Mouse (Mus musculus) left cerebral cortex, adult 18-20 months (tissue): ENCODE measurements around the gene Aacs. TPM values are rescaled to one million over a fixed set of nuclear protein-coding genes. Genes with fewer than 3 reads are reported as not detected.

ENCODE experiments used
- DNase-seq, 2 experiments: peaks; one replicate each; pipeline ENCODE4 v3.0.0; 2021 to 2022; ENCODE audit warnings: low spot score in 2 of 2, mixed read lengths in 1 of 2
- total RNA-seq, 2 experiments: library from RNA; stranded (reverse); gene quantifications; 2 replicates each; pipeline ENCODE4 v1.2.3; 2021

Gene Aacs
- total RNA-seq, 2 experiments from 2014 or later: 45.7 to 49.5 TPM

DNA sequence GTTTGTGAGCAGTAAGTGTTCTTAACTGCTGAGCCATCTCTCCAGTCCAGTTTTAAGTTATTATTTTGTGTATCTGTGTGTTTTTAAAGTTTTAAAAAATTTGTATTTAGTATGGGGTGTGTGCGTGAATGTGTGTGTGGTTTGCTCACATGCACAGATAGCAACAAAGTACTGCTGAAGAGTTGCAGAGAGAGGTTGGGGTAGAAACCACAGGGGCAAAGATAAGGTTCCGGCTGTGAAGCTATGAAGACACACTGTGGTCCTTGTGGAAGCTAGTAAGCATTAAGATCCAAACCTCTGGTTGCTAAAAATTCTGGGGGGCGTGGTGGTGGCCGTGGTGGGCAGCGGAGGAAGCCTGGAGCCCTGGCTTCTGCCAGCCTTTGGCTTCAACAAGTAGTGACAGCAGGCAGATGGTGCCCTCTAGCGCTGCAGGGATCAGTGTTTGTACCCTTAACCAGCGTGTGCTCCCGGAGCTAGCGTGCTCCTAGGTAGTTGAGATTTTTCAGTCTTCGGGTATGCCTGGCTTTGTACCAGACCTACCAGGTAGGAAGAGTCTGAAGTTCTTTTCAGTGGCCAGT is 13.7 kb upstream of the Aacs start:
- DNase-seq: peak; percentile 30 to 56

DNA sequence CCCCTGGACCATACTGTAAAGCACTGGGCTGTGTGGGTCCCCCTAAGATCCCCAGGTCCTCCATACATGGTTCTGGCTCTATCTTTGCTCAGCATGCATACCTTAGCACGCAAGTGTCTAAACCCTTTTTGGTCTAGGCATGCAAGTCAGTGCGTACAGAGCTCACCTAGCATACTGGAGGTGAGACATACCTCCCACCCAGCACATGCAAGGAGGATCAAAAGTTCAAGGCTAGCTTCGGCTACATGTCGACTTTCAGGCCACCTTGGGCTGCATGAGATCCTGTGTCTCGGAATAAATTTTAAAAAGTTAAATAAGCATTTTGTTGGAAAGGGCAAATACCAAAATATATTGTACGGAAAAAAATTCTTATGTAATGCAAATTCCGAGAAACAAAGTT is 10.4 kb upstream of the Aacs start:
- DNase-seq: no peak

DNA sequence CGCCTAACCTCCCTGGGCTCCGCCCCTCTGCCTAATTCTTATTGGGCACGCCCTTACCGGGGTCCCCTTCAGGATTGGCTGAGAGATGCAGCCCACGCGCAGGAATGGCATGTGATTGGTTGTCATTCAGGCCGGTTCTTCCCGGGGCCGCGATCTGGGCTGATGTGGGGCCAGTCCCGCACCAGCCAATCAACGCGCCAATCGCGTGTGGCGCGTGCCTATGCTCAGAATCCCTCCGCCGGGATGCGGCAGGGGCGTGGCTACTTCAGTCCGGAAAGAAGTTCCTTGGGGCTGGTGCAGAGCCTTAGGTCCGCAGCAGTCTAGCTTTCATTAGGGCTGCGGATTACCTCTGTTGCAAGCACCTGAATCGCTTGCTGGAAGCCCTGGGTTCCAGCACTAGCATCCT is 9.9 kb upstream of the Aacs start:
- peak; percentile 94 to 98 for DNase-seq

DNA sequence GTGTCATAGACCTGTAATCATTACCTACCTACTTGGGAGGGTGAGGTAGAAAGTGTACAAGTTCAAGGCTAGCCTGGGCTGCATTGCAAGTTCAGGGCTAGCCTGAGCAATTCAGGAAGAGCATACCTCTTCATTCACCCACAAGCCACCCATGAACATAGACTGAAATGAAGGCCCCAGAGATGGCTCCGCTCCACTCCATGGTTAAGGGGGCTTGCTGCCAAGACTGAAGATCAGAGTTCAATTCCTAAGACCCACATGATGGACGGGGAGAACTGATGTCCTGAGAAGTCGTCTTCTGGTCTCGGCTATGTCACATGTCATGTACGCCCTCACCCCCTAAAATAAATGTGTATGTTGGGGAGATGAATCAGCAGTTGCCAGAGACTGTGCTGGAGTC is 9.1 kb upstream of the Aacs start:
- no peak for DNase-seq

DNA sequence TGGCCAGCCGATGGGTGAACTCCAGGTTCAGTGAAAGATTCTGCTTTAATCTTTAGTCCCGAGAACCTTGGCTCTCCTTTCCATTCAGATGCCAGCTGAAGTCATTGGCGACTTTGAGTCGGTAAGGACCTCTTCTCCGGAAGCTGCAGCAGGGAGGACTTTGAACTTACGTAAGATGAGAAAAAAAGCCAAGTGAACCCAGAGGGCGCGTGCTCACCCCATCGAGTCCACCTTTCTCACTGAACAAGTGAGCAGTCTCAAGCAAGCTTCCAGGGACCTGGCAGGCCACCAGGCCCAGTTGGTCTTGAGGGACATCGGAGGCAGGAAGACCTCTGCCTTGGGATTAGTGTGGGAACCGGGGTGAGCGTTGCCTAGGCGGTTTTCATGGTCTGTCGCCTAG is 8.4 kb upstream of the Aacs start:
- DNase-seq: no peak

DNA sequence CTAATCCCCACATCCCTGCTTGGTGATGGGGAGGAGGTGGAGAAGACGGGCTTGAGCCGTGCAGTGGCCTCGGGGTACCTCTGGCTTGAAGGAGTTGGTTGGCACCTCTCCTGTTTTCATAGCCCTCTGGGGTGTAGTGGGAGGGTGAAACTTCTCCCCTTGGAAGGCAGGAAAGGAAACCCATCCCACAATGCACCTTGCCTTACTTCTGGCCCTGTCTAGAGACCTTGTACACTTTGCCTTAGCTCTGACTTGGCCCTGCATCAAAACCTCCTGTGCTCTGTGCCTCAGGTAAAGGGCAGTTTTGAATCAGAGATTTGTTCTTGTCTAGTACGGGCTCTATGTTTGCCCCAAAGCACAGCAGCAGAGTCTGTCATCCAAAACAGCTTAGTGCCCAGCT is 4.9 kb upstream of the Aacs start:
- no peak for DNase-seq

DNA sequence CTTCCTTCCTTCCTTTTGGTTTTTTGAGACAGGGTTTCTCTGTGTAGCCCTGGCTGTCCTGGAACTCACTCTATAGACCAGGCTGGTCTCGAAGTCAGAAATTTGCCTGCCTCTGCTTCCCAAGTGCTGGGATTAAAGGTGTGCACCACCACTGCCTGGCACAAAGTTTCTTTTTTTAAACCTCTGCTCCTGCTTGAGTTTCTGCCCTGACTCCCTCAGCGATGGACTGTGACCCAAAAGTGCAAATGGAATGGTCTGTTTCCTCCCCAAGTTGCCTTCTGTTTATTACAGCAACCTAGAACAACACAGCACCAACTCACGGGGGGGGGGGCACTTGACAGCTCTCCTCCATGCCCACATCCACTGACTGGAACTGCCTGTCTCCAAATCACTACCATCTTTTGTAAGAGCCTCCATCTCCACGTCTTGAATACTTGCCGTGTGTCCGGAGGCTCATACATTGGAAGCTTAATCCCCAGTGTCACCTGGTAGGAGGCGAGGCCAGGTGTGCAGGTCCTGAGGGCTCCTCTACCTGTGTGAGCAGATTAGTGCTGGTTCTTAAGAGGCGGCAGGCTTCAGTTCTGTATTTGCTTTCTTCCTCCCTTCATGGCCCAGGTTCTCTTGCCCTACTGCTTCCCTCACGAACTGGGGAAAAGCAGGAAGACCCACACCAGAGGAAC is 2.7 kb upstream of the Aacs start:
- no peak for DNase-seq

DNA sequence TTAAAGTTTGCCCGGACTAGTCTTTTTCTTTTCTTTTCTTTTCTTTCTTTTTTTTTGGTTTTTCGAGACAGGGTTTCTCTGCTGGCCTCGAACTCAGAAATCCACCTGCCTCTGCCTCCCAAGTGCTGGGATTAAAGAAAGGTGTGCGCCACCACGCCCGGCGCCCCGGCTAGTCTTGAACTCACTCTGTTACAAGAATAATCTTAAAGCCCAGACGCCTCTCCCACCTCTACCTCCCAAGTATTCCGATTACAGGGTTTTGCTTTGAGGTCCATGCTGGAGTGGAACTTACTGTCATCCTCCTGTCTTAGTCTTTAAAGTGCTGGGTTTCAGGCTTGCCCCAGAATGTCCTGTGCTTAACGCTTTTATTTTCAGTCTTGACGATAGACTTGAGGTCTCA is 584 bp upstream of the Aacs start:
- DNase-seq: no peak

DNA sequence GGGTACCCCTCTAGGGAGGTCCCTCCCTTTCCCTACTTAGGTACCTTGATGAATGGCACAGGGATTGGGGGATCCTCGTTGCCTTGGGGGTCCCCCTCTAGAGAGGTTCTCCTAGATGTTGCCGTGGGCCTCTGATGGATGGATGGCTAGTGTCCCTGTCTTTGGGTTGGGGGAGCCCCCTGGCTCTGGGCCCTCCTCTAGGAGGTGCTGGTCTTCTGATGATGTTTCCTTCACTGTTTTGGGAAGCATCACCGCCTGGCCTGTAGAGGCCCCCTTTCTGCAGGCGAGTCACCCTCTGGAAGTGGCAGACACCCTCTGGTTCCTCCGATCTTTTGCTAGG is 642 bp downstream of the Aacs start:
- no peak for DNase-seq

DNA sequence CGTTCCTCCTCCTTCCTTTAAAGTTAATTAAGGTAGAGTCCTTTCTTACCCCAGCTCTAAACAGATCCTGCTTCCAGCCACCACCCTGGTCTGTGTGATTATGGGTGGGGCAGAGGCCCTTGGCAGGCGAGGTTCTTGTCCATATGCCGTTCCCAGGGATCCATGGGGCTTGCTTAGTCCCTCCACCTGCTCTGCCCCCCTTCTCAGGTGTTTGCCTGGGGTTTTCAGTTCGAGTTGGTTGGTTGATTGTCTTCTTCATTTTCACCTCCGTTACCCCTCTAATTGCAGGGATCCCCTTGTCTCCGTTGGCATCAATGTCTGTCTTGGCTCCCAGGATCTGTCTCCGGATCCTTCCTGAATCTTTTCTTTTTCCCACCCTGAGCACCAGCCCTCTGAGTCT is 1.2 kb downstream of the Aacs start:
- no peak for DNase-seq

DNA sequence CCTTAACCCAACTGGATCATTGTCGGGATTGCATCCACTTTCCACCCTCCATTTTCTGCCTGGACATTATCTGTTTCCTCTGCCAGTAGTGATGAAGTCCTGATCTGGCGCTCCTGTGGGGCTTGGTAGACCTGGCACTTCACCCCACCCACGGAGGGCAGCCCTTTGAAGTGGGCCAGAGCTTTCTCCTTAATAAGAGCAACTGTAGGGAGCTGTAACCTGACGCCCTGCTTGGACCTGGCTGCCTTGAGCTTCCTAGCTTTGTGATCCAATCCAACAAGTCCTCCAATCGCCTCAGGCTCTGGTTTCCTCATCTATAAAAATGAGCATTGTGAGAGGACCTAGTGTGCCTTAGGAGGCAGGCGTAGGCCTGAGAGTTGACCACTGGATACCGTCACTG is 1.9 kb downstream of the Aacs start:
- DNase-seq: no peak

DNA sequence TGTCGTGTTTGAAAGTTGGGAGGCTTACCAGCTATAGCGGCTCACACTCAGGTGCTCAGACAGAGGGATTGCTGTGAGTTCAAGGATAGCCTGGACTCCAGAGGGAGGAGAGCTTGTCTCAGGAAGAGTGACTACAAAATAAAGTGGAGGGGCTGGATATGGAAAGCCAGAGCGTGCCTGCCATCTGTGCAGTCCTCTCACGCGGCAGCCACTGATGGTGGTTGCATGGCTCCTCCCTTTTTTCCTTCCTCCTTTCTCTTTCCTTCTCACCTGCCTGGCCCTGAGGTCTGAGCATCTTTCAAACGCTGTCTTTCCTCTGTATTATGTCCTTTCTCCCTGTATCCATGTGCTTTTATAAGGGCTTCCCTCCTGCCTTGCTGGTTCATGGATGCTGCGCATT is 2.4 kb downstream of the Aacs start:
- no peak for DNase-seq

DNA sequence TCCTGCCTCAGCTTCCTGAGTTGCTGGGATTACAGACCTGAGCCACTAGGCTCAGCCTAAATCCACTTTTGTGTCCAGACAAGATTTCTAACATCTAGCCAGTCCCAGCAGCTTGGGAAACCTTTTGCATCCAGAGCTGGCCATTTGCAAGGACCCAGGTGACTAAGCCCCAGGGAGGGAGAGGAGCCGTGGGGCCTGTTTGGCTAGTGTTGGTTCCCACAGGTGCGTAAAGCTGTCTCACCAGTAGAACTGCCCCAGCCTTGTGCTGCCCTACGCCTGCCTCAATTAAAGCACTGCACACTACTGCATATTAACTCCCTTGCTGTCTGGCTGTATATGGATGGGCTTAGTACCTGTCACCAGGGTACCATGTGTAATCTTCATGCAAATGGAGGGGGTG is 3.8 kb downstream of the Aacs start:
- no peak for DNase-seq

DNA sequence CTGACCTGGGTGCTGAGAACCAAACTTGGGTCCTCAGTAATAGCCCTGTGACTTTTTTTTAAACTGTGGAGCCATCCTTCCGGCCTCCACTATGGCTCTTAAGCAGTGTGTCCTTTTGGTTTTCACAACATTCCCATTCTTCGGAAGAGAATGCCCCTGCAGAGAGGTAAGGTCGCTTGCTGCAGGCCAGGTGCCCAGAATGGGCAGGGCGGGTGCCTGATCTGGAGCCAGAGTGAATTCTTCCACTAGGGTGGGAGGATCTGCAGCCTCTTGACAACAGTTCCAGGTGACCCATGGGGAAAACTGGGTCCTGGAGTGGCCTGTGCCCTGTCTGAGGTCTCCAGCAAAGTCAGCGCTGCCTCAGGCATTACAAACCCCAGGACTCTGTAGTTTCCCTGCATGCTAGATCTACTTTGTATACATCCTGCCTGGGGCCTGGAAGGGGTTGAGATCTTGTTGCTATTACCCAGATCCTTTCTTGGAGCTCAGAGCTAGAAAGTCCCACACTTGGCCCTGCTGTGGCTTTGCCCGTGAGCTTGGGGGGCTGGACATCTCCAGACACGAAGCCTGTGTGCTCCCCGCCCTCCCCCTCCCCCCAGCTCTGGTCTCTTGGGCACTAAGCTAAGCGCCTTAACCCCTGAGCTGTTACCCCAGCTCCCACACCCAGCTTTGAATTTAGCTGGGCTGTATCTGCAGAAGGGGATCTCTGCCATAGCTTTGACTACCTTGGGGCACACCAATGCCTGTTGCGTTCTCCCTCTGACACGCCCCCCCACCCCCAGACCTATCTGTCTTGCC is 5.0 kb downstream of the Aacs start:
- DNase-seq: no peak

DNA sequence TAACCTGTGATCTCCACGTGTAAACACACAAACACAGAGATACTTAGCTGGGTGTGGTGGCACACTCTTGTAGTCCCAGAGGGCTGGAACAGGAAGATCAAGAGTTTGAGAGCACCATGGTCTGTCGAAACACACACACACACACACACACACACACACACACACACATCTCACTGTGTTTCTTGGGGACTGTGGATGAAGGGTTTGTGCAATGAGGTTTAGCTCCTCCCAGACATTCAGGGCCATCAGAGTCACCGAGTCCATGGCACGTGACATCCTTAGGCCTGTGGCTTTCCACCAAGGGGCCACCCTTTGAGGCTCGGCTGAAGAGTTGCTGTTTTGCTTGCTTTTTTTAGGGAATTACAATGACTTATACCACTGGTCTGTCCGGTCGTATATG is 6.9 kb downstream of the Aacs start:
- no peak for DNase-seq

DNA sequence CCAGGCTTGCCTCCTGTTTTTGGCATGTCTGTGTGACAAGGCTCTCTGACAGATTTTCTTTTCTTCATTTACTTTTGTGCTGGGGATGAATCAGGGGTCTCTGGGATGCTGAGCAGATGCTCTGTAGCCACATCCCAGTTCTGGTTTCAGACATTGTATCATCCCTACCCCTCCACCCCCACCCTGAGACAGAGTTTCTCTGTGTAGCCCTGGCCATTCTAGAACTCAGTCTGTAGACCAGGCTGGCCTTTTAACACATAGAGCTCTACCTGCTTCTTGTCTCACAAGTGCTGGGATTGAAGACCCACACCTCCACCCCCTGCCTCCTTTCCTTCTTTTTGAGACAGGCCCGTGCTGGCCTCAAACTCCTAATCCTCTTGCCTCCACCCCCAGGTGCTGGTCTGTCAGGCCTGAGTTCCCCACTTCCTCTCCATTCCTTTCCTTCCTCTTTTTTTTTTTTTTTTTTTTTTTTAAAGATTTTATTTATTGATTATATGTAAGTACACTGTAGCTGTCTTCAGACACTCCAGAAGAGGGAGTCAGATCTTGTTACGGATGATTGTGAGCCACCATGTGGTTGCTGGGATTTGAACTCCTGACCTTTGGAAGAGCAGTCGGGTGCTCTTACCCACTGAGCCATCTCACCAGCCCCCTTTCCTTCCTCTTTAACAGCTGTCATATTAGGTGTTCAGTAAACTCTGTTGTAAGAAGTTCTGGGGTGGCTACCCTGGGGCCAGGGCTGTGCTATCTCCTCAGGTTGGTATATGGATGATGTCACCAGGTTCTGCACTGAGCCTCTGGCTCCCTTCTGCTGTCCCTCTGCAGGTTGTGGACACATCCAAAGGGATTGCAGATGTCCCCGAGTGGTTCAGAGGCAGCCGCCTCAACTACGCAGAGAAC is 8.3 kb downstream of the Aacs start:
- no peak for DNase-seq

DNA sequence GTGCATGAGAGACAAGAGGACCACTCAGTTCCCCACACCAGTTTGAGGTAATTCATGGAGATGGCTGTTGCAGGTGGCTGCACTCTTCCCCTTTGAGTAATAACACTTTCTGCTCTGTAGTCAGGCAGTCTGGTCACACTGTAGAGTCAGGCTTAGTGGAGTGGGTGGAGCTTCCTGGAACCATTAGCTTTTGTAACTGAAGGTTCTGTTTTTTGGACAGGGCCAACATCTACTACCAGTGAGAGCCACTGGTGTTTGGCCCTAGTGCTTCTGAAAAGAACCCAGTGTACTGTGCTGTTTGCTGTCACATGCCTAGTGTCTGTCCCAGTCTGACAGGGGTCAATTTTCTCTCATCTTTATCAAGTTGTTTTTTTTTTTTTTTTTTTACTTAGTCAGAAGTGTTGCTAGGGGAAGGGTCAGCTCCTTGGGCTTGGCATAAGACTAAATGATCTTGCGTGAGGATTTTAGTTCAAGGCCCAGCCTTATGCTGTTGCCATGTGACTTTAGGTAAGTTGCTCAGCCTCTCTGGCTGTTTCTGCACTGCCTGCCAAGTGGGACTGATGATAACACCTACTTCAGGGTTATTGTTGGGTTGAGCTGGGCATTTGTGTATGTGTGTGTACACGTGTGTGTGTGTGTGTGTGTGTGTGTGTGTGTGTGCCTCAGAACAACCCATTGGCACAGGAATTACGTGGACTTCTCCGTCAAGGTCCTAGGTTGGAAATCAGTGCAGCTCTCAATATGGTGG is 9.6 kb downstream of the Aacs start:
- DNase-seq: no peak

DNA sequence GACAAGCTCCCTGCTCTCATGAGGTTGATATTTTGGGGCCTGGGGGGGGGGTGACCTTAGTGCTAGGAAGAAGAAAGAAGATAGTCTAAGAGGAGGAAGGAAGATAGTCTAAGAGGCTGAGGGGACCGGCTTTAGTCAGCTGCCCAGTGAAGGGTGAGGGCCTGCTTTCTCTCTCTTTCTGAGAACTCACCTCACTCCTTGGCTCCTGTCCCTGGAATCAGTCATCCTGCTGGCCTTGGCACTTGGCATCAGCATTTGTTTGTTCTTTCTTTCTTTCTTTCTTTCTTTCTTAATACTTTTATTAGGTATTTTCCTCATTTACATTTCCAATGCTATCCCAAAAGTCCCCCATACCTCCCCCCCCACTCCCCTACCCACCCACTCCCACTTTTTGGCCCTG is 10.5 kb downstream of the Aacs start:
- DNase-seq: no peak

DNA sequence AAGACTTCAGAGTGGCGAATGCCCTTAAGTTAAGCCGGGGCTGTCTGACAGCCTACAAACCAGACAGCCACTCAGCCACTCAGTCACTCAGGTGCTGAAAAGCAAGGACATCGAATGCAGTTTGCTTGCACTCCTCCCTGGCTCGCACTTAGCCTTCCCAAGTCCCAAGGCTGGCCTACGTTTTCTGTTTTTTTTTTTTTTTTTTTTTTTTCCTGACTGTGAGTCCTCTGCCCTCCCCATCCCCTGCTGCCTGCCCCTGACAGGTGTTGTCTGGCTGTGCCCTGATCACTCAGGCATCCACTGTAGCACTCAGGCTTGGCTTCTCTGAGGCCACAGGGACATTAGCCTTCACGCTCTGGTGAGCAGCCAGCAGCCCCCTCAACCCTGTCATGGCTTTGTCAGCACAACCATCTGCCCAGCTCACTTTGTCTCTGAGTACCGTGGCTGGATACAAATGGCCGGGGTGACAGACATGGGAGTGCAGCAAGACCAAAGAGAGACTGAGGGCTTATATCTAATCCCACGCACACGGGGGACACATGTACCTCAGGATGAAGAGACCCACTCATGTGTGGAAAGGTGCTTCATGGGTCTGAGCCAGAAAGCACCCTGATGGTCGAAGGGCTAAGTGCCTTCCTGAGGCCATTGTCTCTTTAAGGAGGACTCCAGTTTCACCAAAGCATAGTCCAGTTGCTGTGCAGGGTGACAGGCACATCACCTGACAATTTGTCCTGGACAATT is 11.9 kb downstream of the Aacs start:
- DNase-seq: no peak

DNA sequence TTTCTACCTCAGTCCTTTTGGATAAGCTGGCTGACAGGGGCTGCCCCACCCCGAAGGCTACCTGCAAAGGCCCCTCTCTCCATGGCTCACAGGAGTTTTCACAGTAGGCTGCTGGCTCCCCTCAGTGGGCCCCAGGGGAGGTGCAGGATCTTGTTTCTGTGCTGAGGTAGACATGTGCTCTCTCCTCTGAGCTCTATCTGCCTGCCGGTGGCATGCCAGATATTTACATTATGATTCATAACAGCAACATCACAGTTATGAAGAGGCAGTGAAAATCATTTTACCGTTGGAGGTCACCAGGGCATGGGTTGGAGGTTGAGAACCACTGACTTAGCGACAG is 12.5 kb downstream of the Aacs start:
- DNase-seq: no peak
